Mouse (Mus musculus) mouse embryonic stem cell (cell line): Measurements from ENCODE around the gene Esr1.

ENCODE experiments used
- in situ Hi-C, 2 experiments: fragments of 300-500 bp; cut with MboI; formaldehyde crosslinking; loops; 1 replicate in 1 of 2; 3 replicates in 1 of 2; pipeline ENCODE4 v1.14.3; 2019 to 2020; ENCODE audit warnings: low sequenced_read_pairs in 2 of 2, low pct_unique_long_range_greater_than_20kb in 1 of 2, mixed read lengths in 1 of 2; ENCODE audit not compliant: unreplicated experiment in 1 of 2

The Esr1 gene

DNA sequence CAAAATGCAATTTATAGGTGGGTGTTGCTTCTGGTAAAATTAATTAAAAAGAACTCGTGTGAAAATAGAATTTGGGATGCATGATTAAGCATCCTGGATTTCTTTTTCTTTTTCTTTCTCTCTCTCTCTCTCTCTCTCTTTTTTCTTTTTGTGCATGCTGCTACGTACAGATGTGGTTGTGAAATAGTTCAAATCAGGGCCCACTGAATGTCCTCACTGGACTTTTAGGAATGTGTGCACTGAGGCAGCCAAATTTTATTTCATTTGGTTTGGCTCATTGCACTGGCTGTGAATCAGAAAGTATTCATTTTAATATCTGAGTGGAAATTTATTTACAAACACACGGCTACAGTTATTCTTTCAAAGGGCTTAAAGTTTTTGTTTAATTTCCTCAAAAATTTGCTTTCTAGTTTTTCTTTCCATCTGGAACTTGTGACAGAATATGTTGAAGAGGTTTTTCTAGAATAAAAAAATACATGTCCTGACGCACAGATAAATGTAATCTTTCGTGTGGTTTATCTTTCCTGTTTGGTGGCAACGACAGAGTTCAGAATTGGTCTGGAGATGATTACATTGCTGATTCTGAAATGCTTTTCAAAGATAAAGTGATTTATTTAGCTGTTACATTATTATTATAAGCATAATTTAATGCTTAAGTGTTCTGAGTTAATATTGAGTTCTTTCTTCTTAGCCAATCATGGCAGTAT lies 164.8 kb downstream of the Esr1 start:
- in situ Hi-C loops = no loop called here

DNA sequence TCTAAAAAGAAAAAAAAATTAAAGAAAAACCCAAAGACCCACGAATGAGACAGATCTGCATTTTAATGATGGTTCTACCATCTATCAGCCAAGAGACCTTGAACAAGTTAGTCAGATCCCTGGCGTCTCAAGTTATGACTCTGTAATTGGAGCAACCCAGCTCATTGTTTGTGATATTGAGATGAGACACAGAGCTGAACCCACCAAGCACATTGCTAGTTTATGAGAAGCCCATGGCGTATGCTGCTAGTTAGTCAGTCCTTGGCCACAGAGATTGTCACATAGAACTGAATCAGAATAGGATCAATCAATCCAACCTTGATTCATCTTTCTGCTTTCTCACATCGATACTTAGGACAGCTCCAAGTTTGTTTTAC lies 165.3 kb downstream of the Esr1 start:
- in situ Hi-C loops = no loop called here

DNA sequence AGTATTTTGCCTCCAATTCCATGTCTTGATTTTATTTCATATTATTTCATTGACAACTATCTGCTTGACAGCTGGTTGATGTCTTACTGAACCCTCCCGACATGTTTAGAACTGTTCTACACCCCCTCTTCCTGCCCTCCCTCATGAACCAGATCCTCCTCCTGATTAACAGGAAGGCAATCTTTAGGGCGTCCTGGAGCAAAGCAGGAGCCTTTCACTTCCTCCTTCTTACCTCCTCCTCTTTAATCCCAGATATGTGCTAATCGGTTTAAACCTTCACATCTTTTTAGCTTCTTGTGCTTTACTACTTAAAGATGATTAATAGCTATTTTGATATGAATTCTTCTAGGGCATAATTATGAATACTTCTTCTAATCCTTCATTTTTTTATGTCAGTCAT lies 166.6 kb downstream of the Esr1 start:
- in situ Hi-C loops = no loop called here

DNA sequence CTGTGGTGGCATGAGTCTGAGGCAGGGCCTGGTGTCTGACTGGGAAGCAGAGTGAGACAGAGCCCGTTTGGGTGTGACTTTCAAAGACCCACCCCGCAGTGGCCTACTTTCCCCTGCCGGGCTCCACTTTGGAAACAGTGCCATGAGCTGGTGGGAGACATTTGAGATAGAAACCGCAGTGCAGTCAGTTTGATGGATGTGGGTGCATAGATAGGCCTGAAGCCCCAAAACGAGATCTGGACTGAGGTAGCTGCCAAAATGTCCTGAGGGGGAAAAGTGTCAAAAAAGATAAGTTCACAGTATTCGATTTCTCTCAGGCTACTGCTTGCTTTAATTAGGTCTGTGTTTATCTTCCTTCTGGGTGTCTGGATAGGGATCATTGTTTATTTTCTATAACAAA lies 169.5 kb downstream of the Esr1 start:
- in situ Hi-C loops = no loop called here

DNA sequence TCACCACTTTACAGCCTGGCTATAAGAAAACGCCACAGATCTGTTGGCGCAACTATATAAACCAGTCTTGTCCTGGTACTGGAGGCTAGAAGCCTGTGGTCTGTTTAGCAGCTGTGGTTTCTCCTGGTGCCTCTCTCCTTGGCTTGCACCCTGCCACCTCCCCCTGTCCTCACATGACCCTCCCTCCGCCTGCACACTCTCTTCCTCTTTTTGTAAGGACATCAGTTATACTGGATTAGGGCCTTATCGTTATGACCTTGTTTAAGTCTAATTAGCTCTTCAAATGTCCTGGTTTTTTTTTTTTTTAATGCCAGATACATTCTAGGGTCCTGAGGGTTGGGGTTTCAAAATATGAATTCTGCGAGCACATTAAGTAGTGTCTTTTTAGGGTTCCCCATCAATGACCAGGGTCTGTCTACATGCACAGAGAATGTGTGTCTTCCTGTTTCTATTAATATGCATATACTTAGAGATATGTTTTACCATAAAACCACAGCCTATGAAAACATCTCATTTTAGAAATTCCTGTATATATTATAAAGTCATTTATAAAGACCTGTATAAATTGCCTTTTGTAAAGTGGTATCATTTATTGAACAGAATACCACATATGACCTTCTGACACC lies 175.7 kb downstream of the Esr1 start:
- in situ Hi-C loops = no loop called here

DNA sequence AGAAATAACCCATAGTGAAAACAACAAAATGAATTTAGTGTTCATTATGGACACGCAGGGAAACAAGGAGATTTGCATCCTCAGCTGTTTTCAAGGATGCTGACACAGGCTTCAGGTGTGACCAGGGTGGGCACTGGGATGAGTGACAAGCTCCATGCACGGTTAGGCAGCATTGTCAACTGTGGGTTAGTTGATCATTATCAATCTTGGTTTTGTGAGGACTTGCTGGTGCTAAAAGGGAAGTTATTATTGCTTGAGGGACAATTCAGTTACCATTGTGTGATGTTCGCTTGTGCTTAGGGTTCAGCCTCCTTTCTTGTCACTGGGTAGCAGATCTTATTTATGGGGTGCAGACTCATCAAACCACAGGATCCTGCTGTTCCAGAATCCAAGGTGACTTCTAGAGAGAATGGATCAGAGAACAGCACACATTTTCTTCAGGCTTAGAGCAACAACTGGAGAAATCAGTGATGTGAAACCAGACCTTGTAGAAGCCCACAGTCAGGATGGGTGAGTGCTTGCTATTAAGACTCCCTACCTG lies 186.9 kb downstream of the Esr1 start:
- in situ Hi-C loops = no loop called here

DNA sequence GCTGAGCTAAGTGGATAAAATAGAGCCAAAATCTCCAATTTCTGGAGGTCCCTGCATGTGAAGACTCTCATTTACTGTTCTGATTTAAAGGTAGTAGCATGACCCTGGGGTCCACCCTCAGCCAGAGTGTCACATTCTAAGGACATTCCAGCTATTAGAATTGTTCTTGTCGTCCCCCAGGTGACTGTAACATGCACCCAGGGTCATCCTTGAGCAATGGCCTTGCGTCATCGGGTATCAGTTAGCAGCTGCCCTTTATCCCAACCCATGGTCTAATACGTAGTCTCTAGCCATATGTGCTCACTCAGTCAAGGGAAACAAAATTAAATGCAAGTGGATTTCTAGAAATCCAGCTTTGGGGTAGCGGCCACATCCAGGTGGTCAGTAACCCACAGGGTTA lies 213.0 kb downstream of the Esr1 start:
- in situ Hi-C loops = no loop called here

DNA sequence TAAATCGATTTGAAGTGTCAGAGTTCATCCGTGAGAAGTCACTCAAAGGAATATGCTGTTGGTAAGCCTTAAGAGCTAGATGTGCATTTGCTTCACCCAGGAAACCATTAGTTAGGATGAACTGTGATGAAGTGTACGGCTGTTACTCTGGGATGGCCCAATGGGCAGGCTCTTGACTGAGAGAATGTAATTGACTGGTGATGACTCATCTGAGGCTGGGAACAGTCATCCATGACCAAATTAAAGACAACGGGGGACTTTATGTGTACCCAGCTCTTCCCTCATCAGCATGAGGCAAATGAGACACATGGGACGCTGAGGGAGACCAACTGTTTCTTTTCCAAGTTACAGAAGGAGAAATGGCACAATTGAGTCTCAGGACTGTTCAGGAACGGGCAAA lies 219.2 kb downstream of the Esr1 start:
- in situ Hi-C loops = no loop called here

DNA sequence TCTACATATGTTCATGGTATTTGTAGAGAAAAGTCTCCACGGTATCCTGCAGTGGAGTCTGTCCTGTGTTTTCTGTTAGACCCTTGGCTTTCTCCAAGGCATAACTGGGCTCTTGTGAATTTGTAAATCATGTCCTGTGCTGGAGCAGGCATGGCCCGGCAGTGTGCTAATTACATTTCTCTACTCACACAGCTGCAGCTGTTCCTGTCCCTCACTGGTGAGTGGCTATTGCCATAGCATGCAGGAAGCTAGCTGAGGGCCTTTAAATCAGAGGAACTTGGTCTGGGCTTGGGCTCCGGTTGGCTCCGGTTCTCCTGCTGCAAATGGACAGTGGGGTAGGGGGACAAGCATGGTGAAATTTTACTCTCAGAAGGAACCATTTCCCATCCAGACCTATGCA lies 226.7 kb downstream of the Esr1 start:
- in situ Hi-C loops = no loop called here

DNA sequence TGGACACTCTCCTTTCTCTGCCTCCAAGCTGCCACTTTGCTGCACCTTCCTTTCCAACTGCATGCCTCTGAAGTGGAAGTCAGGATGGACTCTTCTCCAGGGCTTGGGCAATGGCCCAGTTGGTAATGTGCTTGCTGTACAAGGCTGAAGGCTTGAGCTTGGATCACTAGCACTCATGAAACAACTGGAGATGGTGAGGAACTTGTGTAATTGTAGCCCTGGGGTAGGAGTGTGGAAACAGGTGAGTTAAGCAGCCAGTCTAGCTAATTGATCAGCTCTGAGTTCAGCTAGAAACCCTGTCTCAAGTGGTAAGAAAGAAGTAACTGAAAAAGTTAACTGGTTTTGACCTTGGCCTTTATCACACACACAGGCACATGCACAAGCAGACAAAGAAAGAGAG lies 229.6 kb downstream of the Esr1 start:
- in situ Hi-C loops = no loop called here

DNA sequence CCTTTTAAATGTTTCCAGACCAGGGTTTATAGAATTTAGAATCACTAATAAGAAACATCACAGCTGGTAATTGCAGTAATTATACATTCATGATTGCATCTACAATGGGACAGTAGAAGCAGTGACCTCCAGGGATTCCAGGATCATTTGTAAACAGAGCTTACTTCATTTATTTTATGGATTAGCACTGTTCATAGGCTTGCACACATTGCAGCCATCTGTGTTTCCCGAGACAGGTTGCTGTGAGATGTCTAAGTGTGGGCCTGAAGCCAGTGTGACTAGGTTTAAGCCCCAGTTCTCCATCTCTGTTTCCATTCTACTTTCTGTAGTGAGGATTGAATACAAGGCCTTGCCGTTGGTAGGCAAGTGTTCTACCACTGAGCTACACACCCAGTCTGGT lies 236.1 kb downstream of the Esr1 start:
- in situ Hi-C loops = no loop called here

DNA sequence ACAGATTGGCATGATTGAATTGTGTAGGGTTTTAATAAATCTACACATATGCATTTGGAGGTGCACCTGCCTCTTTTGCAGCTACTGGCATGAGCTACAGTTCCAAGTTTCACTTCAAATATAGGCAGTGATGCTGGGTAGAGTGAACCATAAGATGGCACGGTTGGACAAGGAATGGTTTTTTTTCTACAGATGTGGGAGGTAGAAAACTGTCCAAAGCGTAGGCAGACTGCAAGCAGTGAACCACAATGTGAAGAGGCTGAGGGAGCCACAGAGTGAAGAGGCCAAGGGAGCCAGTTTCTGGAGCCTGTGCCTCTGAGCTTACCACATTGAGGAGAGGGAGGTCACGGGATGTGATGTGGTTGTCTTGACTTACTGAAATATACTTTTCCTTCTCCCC lies 238.5 kb downstream of the Esr1 start:
- in situ Hi-C loops = no loop called here

DNA sequence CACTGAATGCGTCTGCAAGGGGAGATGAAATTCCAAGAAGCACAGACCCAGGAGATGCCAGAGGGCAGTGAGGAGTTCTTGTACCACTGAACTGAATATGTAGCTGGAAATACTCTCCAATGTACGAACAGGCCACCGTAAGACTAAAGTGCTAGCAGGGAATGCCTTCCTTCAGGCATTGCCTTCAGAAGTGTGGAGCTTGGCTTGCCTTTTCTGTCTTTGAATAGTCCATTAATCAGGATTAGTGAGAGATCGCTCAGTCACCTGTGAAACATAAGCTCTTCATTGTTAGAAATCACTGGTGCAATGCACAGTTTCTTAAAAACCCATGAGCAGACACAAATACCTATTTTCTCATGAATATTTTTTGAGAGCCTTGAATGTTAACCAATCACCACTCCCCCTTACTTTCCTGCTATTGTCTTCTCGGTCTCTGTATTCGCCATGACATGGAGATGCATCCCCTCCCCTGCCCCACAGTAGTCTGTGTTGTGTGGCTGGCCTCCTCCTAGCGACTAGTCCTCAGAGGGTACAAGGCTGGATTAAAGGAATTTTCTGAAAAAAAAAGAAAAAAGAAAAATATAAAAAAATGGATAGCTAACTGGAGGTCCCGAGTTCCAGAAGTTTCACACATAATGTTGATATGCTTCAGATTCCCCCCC lies 263.8 kb downstream of the Esr1 start:
- in situ Hi-C loops = no loop called here

DNA sequence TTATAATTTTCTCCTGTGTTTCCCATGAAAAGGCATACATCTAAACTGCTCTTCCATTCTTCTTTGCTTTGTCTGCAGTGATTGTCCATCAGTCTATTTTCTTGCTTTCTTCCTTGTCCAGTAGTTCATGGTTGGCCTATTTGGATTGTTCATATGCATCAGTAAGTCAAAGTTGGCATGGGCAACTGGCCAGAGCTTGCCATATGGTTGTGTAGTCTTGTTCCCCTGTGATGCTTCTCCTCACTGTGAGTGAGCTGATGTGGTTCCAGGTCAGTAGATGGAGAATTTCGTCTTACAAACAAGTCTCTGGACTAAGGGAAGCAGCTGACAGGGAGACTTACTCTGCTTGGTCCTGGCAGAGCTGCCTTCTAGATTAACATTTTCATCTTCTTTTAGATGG lies 270.0 kb downstream of the Esr1 start:
- in situ Hi-C loops = no loop called here

DNA sequence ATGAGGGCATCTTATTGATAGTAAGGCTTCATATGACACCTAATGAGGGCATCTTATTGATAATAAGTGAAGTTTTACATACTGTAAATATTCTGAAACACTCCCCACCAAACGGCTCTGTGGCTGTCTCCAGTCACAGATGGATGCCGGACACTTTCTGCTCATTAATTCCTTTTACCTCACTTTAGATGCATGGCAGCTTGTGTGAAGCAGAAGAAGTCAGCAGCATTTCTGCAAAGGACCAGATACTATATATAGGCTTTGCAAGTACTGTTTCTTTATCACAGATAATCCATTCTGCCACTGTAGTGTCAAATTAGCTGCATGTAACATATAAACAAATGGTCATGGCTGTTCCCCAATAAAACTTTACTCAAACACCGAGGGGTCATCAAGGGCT lies 274.1 kb downstream of the Esr1 start:
- in situ Hi-C loops = no loop called here

DNA sequence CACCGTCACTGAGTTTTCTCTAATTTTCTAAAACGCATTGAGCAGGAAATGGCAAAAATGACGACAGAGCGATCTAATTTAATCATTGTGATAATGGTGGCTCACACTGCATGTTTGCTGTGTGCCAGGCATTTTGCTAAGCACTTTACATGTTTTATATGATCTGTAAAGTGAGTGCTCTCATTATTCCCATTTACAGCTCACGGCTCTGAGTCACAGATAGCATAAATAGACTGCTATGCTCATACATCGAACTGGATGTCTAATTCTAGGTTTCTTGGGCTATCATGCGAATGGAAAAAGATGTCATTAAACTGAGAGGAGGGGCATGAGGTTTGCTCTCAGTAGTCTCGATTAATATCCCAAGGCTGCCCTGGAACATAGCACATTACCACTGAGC lies 274.6 kb downstream of the Esr1 start:
- in situ Hi-C loops = no loop called here

DNA sequence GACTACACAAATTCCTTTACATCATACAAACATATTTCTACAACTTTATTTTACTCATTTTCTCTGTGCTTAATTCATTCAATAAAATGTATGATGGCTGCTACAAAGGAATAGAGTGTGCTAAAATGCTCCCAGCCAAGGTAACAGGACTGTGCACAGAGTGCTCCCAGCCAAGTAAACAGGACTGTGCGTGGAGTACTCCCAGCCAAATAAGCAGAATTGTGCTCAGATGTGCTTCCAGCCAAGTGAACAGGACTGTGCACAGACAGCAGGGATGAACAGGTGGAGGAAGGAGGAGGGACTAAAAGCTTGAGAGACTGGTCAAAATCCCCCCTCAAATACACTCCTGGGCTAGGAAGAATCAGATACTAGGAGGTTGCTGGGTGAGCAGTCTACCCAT lies 282.1 kb downstream of the Esr1 start:
- in situ Hi-C loops = no loop called here

DNA sequence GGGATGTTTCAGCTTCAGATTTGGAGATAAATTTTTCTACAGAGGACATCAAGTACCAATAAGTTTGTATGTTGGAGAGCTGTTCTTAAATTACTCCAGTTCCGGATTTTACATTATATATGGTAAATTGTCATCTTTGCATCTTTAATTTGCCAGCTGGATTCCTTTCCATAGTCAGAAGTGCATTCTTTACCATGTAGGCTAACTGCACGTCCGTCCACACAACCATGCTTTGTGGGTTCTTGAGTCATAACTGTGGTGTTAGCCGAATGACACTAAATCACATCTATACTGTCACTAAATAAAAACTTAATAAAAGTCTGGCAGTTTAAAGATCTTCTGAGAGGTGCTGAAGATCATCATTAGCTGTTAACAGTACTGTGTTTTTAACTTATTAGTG lies 286.4 kb downstream of the Esr1 start:
- in situ Hi-C loops = no loop called here

DNA sequence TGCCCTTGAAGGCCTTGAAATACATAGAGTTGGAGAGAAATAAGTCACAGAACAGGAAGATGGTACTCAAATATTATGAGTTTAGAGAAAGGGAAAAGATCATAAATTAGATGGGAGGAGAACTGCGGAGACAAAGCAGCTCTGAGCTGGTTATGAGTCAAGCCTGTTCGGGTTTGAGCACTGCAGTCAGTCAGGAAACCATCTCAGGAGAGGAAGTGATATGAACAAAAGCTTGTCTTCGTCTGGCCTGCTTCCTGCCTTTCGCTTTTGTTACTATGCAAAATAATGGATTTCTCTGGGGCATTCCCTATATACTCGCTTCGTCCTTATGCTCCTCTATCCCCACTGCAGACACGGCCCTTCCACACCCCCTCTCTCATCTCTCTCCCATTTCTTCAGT lies 288.9 kb downstream of the Esr1 start:
- in situ Hi-C loops = no loop called here

DNA sequence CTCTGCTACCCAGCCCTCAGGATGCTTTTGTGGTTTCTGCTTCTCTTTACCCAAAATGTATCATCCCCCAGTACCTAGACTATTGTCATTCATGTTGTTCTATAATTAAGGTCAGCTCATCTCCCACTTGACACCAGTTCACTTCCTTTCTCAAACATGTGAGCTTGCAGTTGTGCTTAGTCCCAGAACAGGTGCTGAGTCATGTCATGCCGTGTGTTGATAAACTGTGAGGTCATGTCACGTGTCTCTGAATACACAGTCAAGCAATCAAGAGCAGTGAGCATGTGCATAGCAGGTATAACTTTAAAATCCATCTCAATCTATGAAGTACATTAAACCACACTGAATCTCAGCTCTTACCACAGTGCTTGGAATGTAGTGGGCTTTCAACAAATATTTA lies 297.9 kb downstream of the Esr1 start:
- in situ Hi-C loops = no loop called here
